Mouse (Mus musculus) small intestine, adult 2 months (tissue): Measurements from ENCODE around the gene Acyp1.

Experiments
- CTCF ChIP-seq: fragments of 200-500 bp; IDR thresholded peaks from 2 replicates; pipeline ENCODE4 v1.5.1; 2012; ENCODE audit warnings: low read depth, mild to moderate bottlenecking, control low read depth, inconsistent platforms, low read length, moderate library complexity, mixed read lengths; ENCODE audit not compliant: insufficient replicate concordance, insufficient read length; ENCODE audit errors: extremely low read depth
- POLR2A ChIP-seq: fragments of 200-500 bp; IDR thresholded peaks from 2 replicates; pipeline ENCODE4 v1.6.1; 2012; ENCODE audit warnings: low read depth, mild to moderate bottlenecking, control low read depth, inconsistent platforms, low read length, moderate library complexity

DNA sequence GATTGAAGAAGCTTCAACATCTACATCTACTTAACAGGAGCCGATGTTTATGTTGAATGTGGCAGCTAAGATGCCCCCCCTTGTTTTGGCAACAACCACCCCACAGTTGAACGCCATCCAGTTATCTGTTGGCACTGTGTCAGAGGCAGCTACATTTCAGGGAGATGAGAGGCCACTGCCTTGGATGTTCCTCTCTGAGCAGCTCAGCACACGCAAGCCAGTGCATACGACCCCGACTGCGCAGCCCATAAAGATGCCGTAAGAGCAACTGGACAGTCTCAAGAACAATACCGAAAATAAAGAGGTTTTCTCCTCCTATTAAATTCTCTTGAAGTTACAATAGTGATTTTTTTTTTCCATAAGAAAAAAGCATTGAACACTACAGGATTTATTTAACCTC is 23.7 kb downstream of the Acyp1 start:
- no peak for TF ChIP-seq CTCF
- no peak for TF ChIP-seq POLR2A
